Mouse (Mus musculus) gastrocnemius, postnatal 36 days (tissue): ENCODE results near the gene Il17f. TPM values are rescaled to one million over a fixed set of nuclear protein-coding genes. Genes with fewer than 3 reads are reported as not detected.
"Not testable (repeated sequence)": the region's sequence is repeated elsewhere in the genome, so short reads cannot be mapped to it uniquely, and the experiment has no call there.

ENCODE experiments used
- DNase-seq, 2 experiments: peaks; one replicate each; pipeline ENCODE4 v3.0.0; 2022
- intact Hi-C: fragments of 180-260 bp; cut with DNase I; formaldehyde crosslinking; loops from one replicate; pipeline ENCODE4 v1.15.1; 2025
- long read RNA-seq, 2 experiments: library from polyadenylated mRNA; stranded (forward); transcript quantifications; one replicate each; pipeline ENCODE4 v2.0.0; 2021
- total RNA-seq, 2 experiments: library from RNA; stranded (reverse); gene quantifications; 2 replicates each; pipeline ENCODE4 v1.2.3; 2021

Il17f gene
- total RNA-seq, result not detected
- long read RNA-seq, experiment 1, result 0 reads
- long read RNA-seq, experiment 2, result 0 reads

DNA sequence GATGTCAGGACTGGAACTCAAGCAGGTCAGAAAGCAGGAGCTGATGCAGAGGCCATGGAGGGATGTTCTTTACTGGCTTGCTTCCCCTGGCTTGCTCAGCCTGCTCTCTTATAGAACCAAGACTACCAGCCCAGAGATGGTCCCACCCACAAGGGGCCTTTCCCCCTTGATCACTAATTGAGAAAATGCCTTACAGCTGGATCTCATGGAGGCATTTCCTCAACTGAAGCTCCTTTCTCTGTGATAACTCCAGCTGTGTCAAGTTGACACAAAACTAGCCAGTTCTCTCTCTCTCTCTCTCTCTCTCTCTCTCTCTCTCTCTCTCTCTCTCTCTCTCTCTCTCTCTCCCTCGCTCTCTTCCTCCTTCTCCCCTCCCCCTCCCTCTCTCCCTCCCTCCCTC is at the start of gene Il17f:
Il17f (minus strand) TSS at position 101 of the 400 bp plus-strand sequence.
- DNase-seq, intact Hi-C loops: not testable (repeated sequence)

DNA sequence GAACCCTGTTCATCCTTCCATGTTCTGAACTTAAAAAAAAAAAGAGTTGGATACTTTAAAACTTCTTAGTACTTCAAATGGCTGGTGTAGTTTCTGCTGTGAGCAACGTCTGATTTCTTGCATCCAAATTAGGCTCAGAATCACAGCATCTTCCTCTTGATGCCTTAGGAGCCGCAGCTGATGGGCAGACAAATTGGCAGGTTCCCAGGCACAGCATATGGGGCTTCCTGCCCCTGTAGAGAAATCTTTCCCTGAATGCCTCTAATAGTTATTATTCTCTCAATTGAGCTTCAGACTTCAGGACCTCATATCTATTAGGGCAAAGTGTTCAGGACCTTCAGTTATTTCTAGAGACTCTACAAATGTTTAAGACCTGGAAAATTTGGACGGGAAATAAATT is 49.5 kb upstream of the Il17f start:
- no peak for DNase-seq
- intact Hi-C loops, result no loop called here

GRCm38 (mm10) chr1:20836551-20837125 is 46.2 kb upstream of the Il17f start:
- intact Hi-C loops, result no loop called here
- no peak for DNase-seq

GRCm38 (mm10) chr1:20833141-20833511 is 42.7 kb upstream of the Il17f start:
- DNase-seq, result no peak
- intact Hi-C loops, result no loop called here

- intact Hi-C loops, result no loop called here
- no peak for DNase-seq
These were observed 42.2 kb upstream of the Il17f start for GRCm38 (mm10) chr1:20832473-20833140.

DNA sequence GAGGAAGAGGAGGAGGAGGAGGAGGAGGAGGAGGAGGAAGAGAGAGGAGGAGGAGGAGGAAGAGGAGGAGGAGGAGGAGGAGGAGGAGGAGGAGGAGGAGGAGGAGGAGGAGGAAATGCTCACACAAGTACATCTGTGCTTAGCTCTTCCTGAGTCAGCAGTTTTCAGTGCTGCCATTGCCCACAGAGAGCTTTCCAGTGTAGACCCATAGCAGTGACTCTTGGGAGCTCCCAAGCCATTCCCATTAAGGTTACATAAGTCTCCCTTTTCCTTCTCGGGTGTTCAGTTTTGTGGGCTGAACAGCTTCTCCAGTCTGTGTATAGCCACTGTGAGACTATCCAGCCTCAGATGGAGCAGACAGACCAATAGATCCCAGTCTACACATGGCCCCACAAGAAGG is 40.1 kb upstream of the Il17f start:
- no peak for DNase-seq

DNA sequence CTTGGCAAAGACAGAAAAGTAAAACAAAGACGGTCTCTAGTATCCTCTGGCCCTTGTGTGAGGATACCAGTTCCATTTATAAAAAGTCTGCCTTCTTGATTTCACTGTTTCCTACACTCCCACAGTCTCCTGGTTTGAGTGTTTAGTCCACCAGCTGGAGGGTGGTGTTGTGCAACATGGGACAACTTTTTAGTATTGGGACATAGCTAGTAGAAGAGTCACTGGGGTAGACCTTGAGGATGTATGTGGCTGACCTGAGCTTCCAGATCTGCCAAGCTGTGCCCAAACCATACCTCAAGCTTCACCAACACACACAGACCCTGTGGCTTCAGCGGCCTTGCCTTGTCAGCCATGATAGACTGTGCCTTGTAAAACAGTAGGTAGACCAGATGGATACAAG is 37.6 kb upstream of the Il17f start:
- intact Hi-C loops, result loop anchor here (10.0 kb wide), 1 partner anchor 257 kb away; no protein-coding TSS in a partner anchor
- DNase-seq, result no peak

More for the DNA sequence above, 40.1 kb upstream of the Il17f start:
- intact Hi-C loops, result no loop called here

GRCm38 (mm10) chr1:20825036-20825435 is 34.6 kb upstream of the Il17f start:
- no peak for DNase-seq
- intact Hi-C loops, result loop anchor here (10.0 kb wide), 1 partner anchor 260 kb away; no protein-coding TSS in a partner anchor

DNA sequence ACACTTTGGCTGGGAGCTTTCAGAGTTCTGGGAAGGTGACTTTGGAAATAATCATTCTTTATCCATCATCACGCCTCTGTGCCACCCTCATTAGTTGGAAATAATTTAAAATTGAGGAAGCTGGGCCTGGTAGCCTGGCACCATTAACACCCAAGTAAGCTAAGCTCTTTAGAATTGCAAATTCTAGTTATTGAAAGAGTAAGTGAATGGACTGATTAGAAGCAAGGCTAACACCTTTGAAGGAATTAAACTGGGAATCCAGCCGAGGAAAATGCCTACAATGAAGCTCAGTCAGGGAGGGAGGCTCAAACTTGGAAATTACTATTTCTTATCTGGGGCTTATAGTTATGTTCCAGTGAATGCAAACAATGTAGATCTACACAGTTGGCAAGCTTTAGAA is 33.5 kb upstream of the Il17f start:
- DNase-seq, result no peak
- intact Hi-C loops, result loop anchor here (5.0 to 10.0 kb wide), 2 partner anchors 68 to 261 kb away; partner anchors contain the start of gene Paqr8

DNA sequence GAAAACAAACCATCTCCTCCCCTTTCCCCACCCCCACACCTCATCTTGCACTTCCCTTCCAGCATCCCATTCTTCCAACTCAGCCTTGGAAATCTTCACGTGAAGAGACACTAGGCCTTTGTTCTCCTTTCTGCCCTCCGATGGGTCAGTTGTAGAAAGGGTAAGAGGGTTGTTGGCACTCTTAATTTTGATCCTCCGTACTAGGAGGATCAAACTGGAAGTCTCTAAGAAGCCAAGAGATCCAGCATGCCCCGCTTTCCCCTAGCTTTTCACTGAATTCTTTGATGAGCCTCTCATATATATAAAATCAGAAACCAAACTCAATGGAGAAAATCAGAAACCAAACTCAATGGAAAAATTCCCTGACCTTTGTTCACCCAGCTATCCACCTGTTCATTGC is 33.1 kb upstream of the Il17f start:
- intact Hi-C loops, result loop anchor here (5.0 to 10.0 kb wide), 2 partner anchors 69 to 261 kb away; partner anchors contain the start of gene Paqr8

GRCm38 (mm10) chr1:20820959-20821358 is 30.5 kb upstream of the Il17f start:
- DNase-seq, result no peak
- intact Hi-C loops, result loop anchor here (5.0 to 10.0 kb wide), 2 partner anchors 71 to 264 kb away; partner anchors contain the start of gene Paqr8

More for the DNA sequence above, 33.1 kb upstream of the Il17f start:
- DNase-seq, result no peak

GRCm38 (mm10) chr1:20819771-20820605 is 29.6 kb upstream of the Il17f start, which contains the start of gene Mcm3:
Gene Mcm3 (minus strand): TSS chr1:20820312.
- DNase-seq, result peak; percentile 74 to 81
- intact Hi-C loops, result loop anchor here (5.0 to 10.0 kb wide), 2 partner anchors 72 to 265 kb away; partner anchors contain the start of gene Paqr8

DNA sequence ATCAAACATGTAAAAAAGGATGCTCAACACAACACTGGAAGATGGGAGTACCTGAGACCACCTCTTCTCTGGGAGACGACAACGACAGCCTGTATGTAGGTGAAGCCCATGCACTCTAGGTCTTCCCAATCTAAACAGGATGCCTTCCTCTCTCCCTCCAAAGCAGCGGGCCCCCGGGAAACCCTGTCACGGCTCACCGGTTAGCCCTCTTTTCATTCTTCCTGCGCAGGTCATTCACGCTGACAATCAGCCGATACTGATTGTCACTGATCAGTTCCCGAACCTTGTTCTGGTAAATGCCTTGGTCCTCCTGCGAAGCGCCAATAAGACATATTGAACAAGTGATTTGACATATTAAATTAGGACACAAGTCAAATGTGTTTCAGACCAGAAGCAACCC is 27.2 kb upstream of the Il17f start:
- intact Hi-C loops, result no loop called here
- DNase-seq, result no peak

GRCm38 (mm10) chr1:20817172-20817571 is 26.8 kb upstream of the Il17f start:
- no peak for DNase-seq
- intact Hi-C loops, result no loop called here

DNA sequence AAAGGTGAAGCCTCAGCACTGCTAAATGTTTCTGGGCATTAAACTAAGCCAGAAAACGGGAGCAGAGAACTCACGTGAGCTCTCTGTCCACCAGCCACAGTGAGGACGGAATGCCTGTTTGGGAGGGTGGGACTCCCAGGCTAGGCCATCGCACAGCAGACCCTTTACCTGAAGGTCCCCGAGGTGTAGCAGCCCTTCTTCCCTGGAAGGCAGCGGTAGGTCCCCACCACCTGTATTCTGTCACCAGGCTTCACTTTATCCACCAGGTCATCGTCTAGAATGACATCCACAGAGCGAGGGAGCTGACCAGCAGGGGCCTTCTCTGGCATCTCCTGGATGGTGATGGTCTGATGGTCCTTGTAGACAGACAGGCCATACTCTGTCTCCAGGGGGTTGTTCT is 24.1 kb upstream of the Il17f start:
- intact Hi-C loops, result no loop called here

GRCm38 (mm10) chr1:20804526-20804925 is 14.1 kb upstream of the Il17f start:
- intact Hi-C loops, result loop anchor here (5.0 kb wide), 1 partner anchor 192 kb away; no protein-coding TSS in a partner anchor
- DNase-seq, result no peak

More for the DNA sequence above, 24.1 kb upstream of the Il17f start:
- DNase-seq, result no peak

GRCm38 (mm10) chr1:20801682-20802390 is 11.4 kb upstream of the Il17f start:
- DNase-seq, result no peak
- intact Hi-C loops, result loop anchor here (5.0 kb wide), 1 partner anchor 190 kb away; no protein-coding TSS in a partner anchor

GRCm38 (mm10) chr1:20801275-20801674 is 10.9 kb upstream of the Il17f start:
- DNase-seq, result no peak
- intact Hi-C loops, result loop anchor here (5.0 kb wide), 1 partner anchor 189 kb away; no protein-coding TSS in a partner anchor

DNA sequence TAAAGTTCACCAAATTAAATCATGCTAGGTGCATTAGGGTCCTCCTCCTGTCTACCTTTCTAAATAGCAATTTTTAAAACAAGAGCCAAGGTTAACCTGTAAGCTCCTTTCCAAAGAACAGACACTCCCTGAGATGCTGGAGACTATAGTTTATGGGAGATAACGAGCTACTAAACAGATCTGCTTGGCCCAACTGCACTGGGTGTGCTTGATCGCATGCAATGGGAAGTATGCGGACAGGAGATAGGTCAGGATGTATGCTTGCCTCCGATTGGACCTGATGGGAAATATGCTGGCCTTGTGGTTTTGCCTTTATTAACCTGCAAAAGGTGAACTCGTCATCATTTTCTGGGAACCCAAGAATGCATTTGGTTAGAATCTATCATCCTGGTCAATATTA is 4.8 kb upstream of the Il17f start:
- DNase-seq, result no peak
- intact Hi-C loops, result no loop called here

DNA sequence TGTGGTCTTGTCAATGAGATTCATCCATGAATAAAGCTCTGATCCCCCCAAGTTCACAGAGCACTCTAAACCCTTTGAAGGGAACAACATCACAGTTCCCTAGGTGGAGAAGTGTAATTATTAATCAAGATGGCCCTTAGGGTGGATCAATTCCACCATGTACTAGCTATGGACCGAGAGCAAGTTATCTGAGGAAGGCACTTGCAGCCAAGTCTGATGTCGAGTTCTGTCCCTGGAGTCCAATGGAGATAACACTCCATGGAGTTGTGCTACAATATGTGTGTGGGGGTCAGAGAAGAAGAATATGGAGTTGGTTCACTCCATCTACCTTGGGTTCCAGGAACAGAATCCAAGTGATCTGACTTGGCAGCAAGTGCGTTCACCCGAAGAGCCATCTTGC is 4.3 kb upstream of the Il17f start:
- intact Hi-C loops, result no loop called here
- DNase-seq, result no peak
